17 mouse cellular contexts compared by ENCODE assay signal in the genomic region with DNA sequence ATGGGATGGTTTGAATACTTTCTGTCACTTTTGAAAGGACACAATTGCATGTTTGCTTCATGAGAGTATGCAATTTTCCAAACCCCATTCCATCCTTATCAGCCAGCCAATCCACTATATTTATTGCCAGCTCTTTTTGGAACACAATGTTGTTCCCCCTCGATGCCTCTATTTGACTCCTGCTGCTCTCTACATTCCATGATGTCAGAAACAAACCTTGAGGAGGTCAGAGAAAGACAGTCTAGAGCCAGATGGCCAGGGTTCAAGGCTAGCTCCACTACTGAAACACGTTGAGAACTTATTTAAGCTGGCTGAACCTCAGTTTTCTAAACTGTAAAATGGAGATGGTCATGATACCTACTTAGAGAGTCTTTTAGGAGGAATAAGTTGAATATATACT. TPM values are rescaled to one million over a fixed set of nuclear protein-coding genes. Genes with fewer than 3 reads are reported as not detected.
DNase-seq lines count a peak whose midpoint lies in the region.
"Had no signal": no experiment of that assay in that cellular context is flagged by ENCODE, and none has a peak within 500 bp of the region (broad histone marks: within the 10 kb centered on the region; RNA-seq: fewer than 3 reads in every experiment).

No protein-coding gene starts in this region.

- intact Hi-C loops in left cerebral cortex, postnatal 10 days (cut with DNase I), result no loop called here

- peak; percentile 10 for DNase-seq in adrenal gland, postnatal 10 days
- no peak for DNase-seq in adrenal gland, postnatal 14 days
- peak; percentile 8 for DNase-seq in kidney, postnatal 10 days
- DNase-seq in kidney, adult 11 months, result no peak
- DNase-seq in Muller cell, postnatal 12 days (ENCODE audit: inconsistent ontology term), result peak; percentile 11
- peak; percentile 12 to 29 for DNase-seq in adrenal gland, postnatal 36 days
- DNase-seq in left cerebral cortex, postnatal 10 days (ENCODE audit: extremely low spot score in 1 of 2, low spot score in 2 of 2), result no peak
- DNase-seq: cerebellum, adult 11-12 months; cerebellum, adult 9-11 months; gastrocnemius, adult 2 months; gastrocnemius, postnatal 36 days; heart, adult 2 months; layer of hippocampus, adult 9-11 months; right cerebral cortex, adult 18-20 months; spleen, adult 18-20 months; thymus, postnatal 14 days had no signal

RNA-seq across cellular contexts. Expression of a gene that starts 37.1 kb away (rescaled TPM):
- 1 to 10 TPM; 3.6 to 7.1 TPM for total RNA-seq in adrenal gland, postnatal 10 days (2021)
- total RNA-seq in adrenal gland, postnatal 14 days (2021), result 4.5 and 4.9 TPM in 2 replicates
- 1 to 10 TPM; 3.9 to 4.9 TPM for total RNA-seq in adrenal gland, postnatal 36 days (2021)
- total RNA-seq in left cerebral cortex, postnatal 10 days (2021), result 1 to 10 TPM; 2.4 to 3.8 TPM
- total RNA-seq: common myeloid progenitor, adult 5-6 weeks had no signal

RNA-seq across cellular contexts. Expression of a gene that starts 48.3 kb away (rescaled TPM):
- total RNA-seq in adrenal gland, postnatal 10 days (2021), result 1 to 10 TPM; 1.1 to 1.4 TPM
- 0.56 and 1.0 TPM in 2 replicates for total RNA-seq in adrenal gland, postnatal 14 days (2021)
- under 1 TPM; 0.23 to 0.30 TPM for total RNA-seq in adrenal gland, postnatal 36 days (2021)
- total RNA-seq in left cerebral cortex, postnatal 10 days (2021), result under 1 TPM; 0.49 to 0.94 TPM

Comparison
In these comparisons a context has a peak if more than half of its experiments do, and no peak if none do; other contexts are left out.
1. DNase-seq: peak in adrenal gland, postnatal 10 days (single experiment), kidney, postnatal 10 days (single experiment), Muller cell, postnatal 12 days (single experiment) and adrenal gland, postnatal 36 days (2 of 2); none in adrenal gland, postnatal 14 days (single experiment), kidney, adult 11 months (single experiment) and left cerebral cortex, postnatal 10 days (0 of 2).